Mouse (Mus musculus) midbrain, postnatal 0 days (tissue): ENCODE data around the gene Atoh8. TPM values are rescaled to one million over a fixed set of nuclear protein-coding genes. Genes with fewer than 3 reads are reported as not detected.

Source experiments
- ATAC-seq: fragments of 200-750 bp; cut with Nextera tagmentation; 2 replicates; pipeline ENCODE4 v1.8.0; 2017; ENCODE audit warnings: moderate number of reproducible peaks, mild to moderate bottlenecking, moderate TSS enrichment, moderate library complexity; ENCODE audit not compliant: low FRiP score
- DNase-seq: peaks from one replicate; pipeline ENCODE4 v3.0.0-alpha.2; 2015; ENCODE audit warnings: low spot score
- H3K27ac ChIP-seq: fragments of 300-500 bp; sonication (generic); 2 replicates; pipeline ENCODE4 v1.5.1; 2014; ENCODE audit warnings: low read depth, mild to moderate bottlenecking, low read length, mixed read lengths
- H3K27me3 ChIP-seq: fragments of 300-500 bp; sonication (generic); 2 replicates; pipeline ENCODE4 v1.6.1; 2014; ENCODE audit warnings: low read length, control low read depth, mixed read lengths; ENCODE audit not compliant: insufficient read depth
- H3K36me3 ChIP-seq: fragments of 300-500 bp; sonication (generic); 2 replicates; pipeline ENCODE4 v1.6.1; 2014; ENCODE audit warnings: low read length, control low read depth, mixed read lengths; ENCODE audit not compliant: insufficient read depth
- H3K4me1 ChIP-seq: fragments of 300-500 bp; sonication (generic); 2 replicates; pipeline ENCODE4 v1.6.1; 2014; ENCODE audit warnings: mild to moderate bottlenecking, control low read depth, antibody characterized with exemption, low read length, mixed read lengths; ENCODE audit not compliant: insufficient read depth
- H3K4me2 ChIP-seq: fragments of 300-500 bp; sonication (generic); 2 replicates; pipeline ENCODE4 v1.6.1; 2014; ENCODE audit warnings: low read depth, mild to moderate bottlenecking, low read length, mixed read lengths; ENCODE audit not compliant: poor library complexity, severe bottlenecking
- H3K4me3 ChIP-seq: fragments of 300-500 bp; sonication (generic); 2 replicates; pipeline ENCODE4 v1.5.1; 2014; ENCODE audit warnings: low read depth, mild to moderate bottlenecking, low read length, moderate library complexity
- H3K9ac ChIP-seq: fragments of 300-500 bp; sonication (generic); replicated peaks from 2 replicates; pipeline ENCODE4 v1.6.1; 2014; ENCODE audit warnings: mild to moderate bottlenecking, low read length, moderate library complexity, mixed read lengths; ENCODE audit not compliant: poor library complexity, severe bottlenecking
- H3K9me3 ChIP-seq: fragments of 300-500 bp; sonication (generic); 2 replicates; pipeline ENCODE4 v1.6.1; 2016; ENCODE audit warnings: low read length, control low read depth
- CTCF ChIP-seq: IDR thresholded peaks from 2 replicates; pipeline ENCODE4 v1.5.1; 2016; ENCODE audit warnings: antibody characterized with exemption, mild to moderate bottlenecking
- WGBS: fragments of 180-500 bp; shearing (Covaris S2); extraction: QIAGEN DNeasy Blood & Tissue Kit; methylation state at CpG from one replicate; pipeline ENCODE4 v1.1.7; 2014; 5-methylcytosine and 5-hydroxymethylcytosine counted together
- polyA plus RNA-seq: library from polyadenylated mRNA; unstranded; fragments of >200 nt; fragmentation: Nextera tagmentation; extraction: Ambion mirVana; gene quantifications from 2 replicates; pipeline ENCODE4 v1.2.1, GENCODE M21; 2015
- total RNA-seq: library from RNA; depleted of rRNA; stranded (reverse); fragments of >200 nt; gene quantifications from 2 replicates; pipeline ENCODE4 v1.2.3, GENCODE M21; 2014

Gene Atoh8
- total and polyA plus RNA-seq, 2 experiments from 2014 or later, result 1.8 to 2.3 TPM

DNA sequence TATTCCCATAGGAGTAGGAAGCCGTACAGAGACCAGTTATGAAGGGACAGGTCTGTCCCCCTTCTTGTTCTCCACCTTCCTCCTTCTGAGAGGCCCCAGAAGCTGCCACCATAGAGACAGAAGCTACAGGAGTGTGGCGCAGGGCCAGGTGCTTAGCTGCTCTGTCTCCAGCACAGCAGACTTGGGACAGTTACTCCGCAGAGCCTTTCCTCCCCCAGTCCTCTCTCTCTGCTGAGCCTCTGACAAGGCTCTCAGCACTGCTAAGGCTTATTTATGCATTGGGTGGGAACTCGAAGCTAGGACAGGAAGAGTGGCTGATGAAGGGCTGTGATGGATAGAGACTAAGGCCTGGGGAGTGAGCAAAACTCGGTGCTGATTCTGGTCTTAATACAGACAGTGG, 15.8 kb downstream of the Atoh8 start:
- DNase-seq (no peak), ATAC-seq (no peak)
- Histone ChIP-seq H3K4me3 (no peak overlapping the region), H3K9ac (no peak overlapping the region), H3K27ac (no peak overlapping the region), H3K4me1 (peaks cover 5% of the 10 kb centered on the region; the same call in 1 of the 2 replicates), H3K27me3 (0 out of 2 replicates have a peak, but pooled peaks cover 17% of the 10 kb centered on the region), H3K9me3 (no peaks in the 10 kb centered on the region), H3K4me2 (no peak overlapping the region), H3K36me3 (no peaks in the 10 kb centered on the region)
- whole genome bisulfite sequencing, result 81% methylated on average over 5 of the region's 5 CpGs
- TF ChIP-seq CTCF, result no peak

DNA sequence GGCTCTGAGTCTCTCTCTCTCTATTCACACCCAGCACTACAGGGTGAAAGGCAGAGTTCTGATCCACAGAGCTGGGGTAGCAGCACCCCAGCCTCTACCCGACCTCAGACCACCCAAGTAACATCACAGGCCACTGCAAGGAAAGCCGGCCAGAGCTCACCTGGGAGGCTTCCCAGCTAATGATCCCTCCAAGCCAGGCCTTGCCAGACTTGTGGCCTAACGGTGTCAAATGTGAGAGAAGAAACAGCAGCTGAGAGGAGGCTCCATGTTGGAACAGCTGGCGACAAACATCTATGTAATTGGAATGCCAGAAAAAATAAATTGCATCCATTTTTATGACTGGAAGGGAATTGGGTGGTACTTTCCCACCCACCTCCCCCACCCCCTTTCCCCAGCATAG, 17.1 kb downstream of the Atoh8 start:
- ATAC-seq, result no peak

DNA sequence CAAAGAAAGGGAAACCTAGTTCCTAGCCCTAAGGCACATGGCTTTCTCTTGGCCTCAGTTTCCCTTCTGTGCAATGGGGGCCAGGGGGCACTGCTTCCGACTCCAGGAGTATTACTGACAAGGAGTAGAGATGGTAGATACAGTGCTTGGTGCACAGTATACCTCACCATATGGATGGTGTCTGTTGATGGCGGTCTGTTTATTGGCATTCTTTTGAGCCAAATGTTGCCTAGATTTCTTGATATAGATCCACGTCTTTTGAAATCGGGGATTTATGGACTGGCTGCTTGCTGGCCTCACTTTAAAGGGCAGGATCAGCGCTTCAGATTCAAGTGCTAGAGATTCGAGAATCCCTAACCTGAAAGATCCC, 18.0 kb downstream of the Atoh8 start:
- Histone ChIP-seq H3K4me3 (no peak overlapping the region), H3K4me1 (peaks cover 5% of the 10 kb centered on the region; the same call in 1 of the 2 replicates), H3K27me3 (0 out of 2 replicates have a peak, but pooled peaks cover 9% of the 10 kb centered on the region), H3K36me3 (no peaks in the 10 kb centered on the region), H3K9me3 (no peaks in the 10 kb centered on the region), H3K9ac (0 out of 2 replicates have a peak overlapping the region, but pooled peaks have one; percentile 14), H3K4me2 (peak overlapping the region; percentile 49), H3K27ac (no peak overlapping the region)
- WGBS, result 60% methylated on average over 6 of the region's 6 CpGs
- no peak for DNase-seq
- ATAC-seq, result no peak
- no peak for TF ChIP-seq CTCF

More for the DNA sequence above, 17.1 kb downstream of the Atoh8 start:
- H3K4me3 ChIP-seq, result no peak overlapping the region
- no peak overlapping the region for H3K27ac ChIP-seq
- no peaks in the 10 kb centered on the region for H3K36me3 ChIP-seq
- no peak overlapping the region for H3K9ac ChIP-seq
- H3K4me2 ChIP-seq, result no peak overlapping the region
- 0 out of 2 replicates have a peak, but pooled peaks cover 12% of the 10 kb centered on the region for H3K27me3 ChIP-seq
- peaks cover 5% of the 10 kb centered on the region; the same call in 1 of the 2 replicates for H3K4me1 ChIP-seq
- DNase-seq, result no peak
- no peaks in the 10 kb centered on the region for H3K9me3 ChIP-seq
- 62% methylated on average over 4 of the region's 4 CpGs for WGBS
- TF ChIP-seq CTCF, result no peak

DNA sequence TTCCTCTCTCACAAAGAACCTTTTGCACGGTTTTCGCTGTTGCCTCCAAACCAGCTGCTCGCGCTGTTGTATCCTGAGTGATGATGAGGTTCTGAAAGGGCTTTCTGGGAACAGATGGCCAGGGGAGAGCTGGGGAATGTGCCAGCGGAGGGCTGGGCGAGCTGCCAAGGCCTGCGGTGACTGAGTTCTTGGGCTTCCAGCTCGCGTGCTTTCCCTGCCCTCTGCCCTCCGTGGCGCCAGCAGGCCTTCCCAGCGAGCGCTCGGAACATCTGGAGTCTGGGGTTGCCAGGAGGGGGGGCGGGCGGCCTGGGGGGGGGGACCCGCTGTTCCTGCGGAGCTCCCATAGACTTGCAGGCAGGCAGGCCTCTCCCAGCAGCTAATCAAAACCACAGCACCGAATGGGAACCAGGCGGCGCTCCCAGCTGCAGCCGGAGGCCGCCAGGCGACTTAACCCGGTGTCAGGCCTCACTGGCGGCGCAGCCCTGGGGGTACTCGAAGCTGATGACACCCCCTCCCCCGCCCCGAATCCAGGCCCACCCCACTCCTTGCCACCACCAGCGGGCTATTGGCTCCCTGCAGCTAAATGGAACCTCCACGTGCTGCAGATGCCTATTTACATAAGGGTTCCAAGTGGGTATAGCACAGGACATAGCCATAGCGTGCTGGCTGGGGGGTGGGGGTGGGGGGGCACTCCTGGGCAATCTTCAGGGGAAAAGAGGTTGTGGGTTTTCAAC, 18.5 kb downstream of the Atoh8 start:
- Histone ChIP-seq H3K9ac (0 out of 2 replicates have a peak overlapping the region, but pooled peaks have one; percentile 14), H3K4me2 (peak overlapping the region; percentile 49), H3K27ac (peak overlapping the region; percentile 47), H3K27me3 (0 out of 2 replicates have a peak, but pooled peaks cover 6% of the 10 kb centered on the region), H3K9me3 (no peaks in the 10 kb centered on the region), H3K4me3 (0 out of 2 replicates have a peak overlapping the region, but pooled peaks have one; percentile 14), H3K36me3 (no peaks in the 10 kb centered on the region), H3K4me1 (peaks cover 5% of the 10 kb centered on the region; the same call in 1 of the 2 replicates)
- no peak; the same call in none of the 2 replicates for TF ChIP-seq CTCF
- DNase-seq, result peak; percentile 97
- WGBS, result 2% methylated on average over 19 of the region's 33 CpGs
- peak; percentile 89 for ATAC-seq

DNA sequence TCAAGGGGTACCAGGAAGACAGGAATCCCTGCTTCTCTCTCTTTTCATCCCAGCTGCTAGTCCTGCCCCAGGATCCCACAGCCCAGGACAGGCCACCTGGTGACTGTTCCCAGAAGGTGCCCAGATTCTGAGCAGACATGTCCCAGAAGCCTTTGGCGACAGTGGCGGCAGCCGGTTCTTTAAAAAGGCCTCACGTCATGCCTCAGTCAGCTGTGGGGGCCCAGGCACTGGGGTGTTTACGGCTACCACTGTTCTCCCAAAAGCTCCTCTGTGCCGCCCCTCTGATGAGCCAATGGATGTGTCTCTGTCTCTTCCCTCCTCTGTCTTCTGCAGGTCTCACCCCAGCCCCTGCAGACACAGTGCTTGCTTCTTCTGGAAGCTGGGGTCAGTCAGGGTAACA, 19.8 kb downstream of the Atoh8 start:
- no peak overlapping the region for H3K4me3 ChIP-seq
- 42% methylated on average over 6 of the region's 6 CpGs for whole genome bisulfite sequencing
- no peak overlapping the region for H3K27ac ChIP-seq
- no peak for TF ChIP-seq CTCF
- no peaks in the 10 kb centered on the region for H3K27me3 ChIP-seq
- H3K9ac ChIP-seq, result no peak overlapping the region
- ATAC-seq, result no peak
- H3K9me3 ChIP-seq, result no peaks in the 10 kb centered on the region
- no peak overlapping the region for H3K4me2 ChIP-seq
- H3K4me1 ChIP-seq, result peaks cover 9% of the 10 kb centered on the region
- no peaks in the 10 kb centered on the region for H3K36me3 ChIP-seq
- no peak for DNase-seq

DNA sequence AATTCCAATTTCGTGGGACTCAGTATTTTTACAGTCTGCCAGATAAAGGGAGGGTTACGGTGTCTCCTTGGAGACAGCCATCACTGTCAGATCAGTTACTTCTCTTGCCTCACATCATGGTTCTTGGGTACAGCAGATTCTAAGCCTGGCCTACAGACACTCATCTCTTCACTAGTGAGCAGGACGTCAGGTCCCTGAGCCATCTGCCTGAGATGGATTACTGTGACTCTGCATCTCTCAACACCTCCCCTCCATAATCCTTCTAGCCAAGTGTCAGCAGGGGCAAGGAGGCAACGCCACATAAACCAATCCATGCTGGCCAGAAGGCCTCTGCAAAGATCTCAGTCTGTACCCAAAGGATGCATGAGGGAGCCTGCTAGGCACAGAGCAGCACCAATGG, 24.0 kb downstream of the Atoh8 start:
- WGBS, result 37% methylated on average over 4 of the region's 4 CpGs
- Histone ChIP-seq H3K4me2 (no peak overlapping the region), H3K36me3 (no peaks in the 10 kb centered on the region), H3K27me3 (0 out of 2 replicates have a peak, but pooled peaks cover 3% of the 10 kb centered on the region), H3K4me1 (peaks cover 4% of the 10 kb centered on the region; the same call in 1 of the 2 replicates), H3K4me3 (no peak overlapping the region), H3K9me3 (no peaks in the 10 kb centered on the region), H3K27ac (no peak overlapping the region), H3K9ac (no peak overlapping the region)
- DNase-seq (peak; percentile 61), ATAC-seq (peak; percentile 31; the same call in 1 of the 2 replicates)
- no peak for TF ChIP-seq CTCF
